Mouse (Mus musculus) ES-Bruce4 (cell line): ENCODE measurements at regions not wholly inside any gene's neighbourhood (a gene's known extent, or its start where the extent isn't known, plus 50 kb on each side); places are given as distances from the start of the nearest gene placed in this dataset.

ENCODE experiments used
- CTCF ChIP-seq: IDR thresholded peaks from one replicate; pipeline ENCODE4 v1.8.1; 2011; ENCODE audit warnings: low read depth, low read length
- POLR2A ChIP-seq: IDR thresholded peaks from one replicate; pipeline ENCODE4 v1.8.1; 2011; ENCODE audit warnings: low read length; ENCODE audit not compliant: insufficient read depth

- no peak for TF ChIP-seq POLR2A
- no peak for TF ChIP-seq CTCF
Observed at GRCm38 (mm10) chr19:14258621-14259051, 339.2 kb downstream of the Tle4 start.
